Mouse (Mus musculus): ENCODE measurements around the gene Dgkd. TPM values are rescaled to one million over a fixed set of nuclear protein-coding genes. Genes with fewer than 3 reads are reported as not detected.

The Dgkd gene
- polyA plus RNA-seq, 1 experiment = 34.0 TPM

DNA sequence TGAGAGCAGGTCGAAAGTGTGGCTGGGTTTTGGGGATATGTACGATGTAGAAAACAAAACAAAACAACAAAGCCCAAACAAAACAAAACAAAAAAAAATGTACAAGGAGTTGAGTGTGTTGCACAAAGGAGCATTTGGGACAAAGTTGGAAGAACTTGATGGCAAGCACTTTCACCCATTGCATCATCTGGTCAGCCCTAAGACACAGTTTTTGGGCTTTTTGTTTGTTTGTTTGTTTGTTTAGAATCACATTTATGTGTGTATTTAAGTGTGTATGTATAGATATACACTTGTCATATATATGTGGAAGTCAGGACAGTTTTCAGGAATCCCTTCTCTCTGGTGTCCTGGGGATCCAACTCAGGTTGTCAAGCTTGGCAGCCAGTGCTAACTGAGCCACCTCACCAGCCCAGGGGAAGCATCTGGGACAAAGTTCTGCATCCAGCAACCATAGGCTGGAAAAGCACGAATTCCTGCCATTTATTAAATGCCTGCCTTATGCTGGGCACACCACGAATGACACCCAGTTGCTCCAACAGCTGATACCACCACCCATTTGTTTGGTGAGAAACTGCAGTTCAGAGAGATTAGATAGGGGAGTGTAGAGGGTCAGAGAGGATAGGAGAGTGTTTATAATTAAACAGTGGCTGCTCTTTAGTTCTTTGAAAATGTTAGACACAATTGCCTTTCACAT is 5.5 kb upstream of the Dgkd start:
- H3K4me3 ChIP-seq (ENCODE audit: insufficient read depth, low read length) = no peak overlapping the region
- H3K27ac ChIP-seq (ENCODE audit: insufficient read depth, low read length) = no peak overlapping the region
- peaks cover 16% of the 10 kb centered on the region for H3K4me1 ChIP-seq (ENCODE audit: control insufficient read depth, insufficient read depth, low read length)
- TF ChIP-seq POLR2A (IDR thresholded peaks at IDR 0.05; ENCODE audit: low read depth, low read length) (no peak), CTCF (IDR thresholded peaks at IDR 0.05; ENCODE audit: borderline replicate concordance, insufficient read depth, low read length) (no peak)

GRCm38 (mm10) chr1:87848237-87848996 is 4.7 kb upstream of the Dgkd start:
- TF ChIP-seq CTCF (IDR thresholded peaks at IDR 0.05; ENCODE audit: borderline replicate concordance, insufficient read depth, low read length) = no peak
- no peak for TF ChIP-seq POLR2A (IDR thresholded peaks at IDR 0.05; ENCODE audit: low read depth, low read length)
- Histone ChIP-seq H3K4me1 (ENCODE audit: control insufficient read depth, insufficient read depth, low read length) (peaks cover 16% of the 10 kb centered on the region), H3K27ac (ENCODE audit: insufficient read depth, low read length) (no peak overlapping the region), H3K4me3 (ENCODE audit: insufficient read depth, low read length) (no peak overlapping the region)

DNA sequence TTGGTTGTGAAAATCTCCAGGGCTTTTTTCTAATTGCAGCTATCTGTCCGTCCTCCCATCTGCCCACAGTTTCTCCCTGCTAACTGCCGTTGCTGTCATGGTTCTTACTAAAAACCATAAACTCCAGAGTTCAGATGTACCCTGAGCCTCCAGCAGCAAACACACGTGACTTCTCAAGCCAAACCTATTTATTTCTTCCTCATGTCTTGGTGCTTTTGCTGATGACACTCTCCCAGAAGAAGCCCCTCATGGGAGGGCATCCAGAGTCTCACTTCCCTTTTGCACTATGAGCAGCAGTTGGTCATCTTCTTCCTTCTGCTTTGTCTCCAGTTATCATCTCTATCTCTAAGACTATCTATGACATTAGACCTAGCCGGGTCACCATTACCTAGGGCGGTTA is 3.8 kb upstream of the Dgkd start:
- peaks cover 16% of the 10 kb centered on the region for H3K4me1 ChIP-seq (ENCODE audit: control insufficient read depth, insufficient read depth, low read length)
- TF ChIP-seq POLR2A (IDR thresholded peaks at IDR 0.05; ENCODE audit: low read depth, low read length) (no peak), CTCF (IDR thresholded peaks at IDR 0.05; ENCODE audit: borderline replicate concordance, insufficient read depth, low read length) (no peak)

DNA sequence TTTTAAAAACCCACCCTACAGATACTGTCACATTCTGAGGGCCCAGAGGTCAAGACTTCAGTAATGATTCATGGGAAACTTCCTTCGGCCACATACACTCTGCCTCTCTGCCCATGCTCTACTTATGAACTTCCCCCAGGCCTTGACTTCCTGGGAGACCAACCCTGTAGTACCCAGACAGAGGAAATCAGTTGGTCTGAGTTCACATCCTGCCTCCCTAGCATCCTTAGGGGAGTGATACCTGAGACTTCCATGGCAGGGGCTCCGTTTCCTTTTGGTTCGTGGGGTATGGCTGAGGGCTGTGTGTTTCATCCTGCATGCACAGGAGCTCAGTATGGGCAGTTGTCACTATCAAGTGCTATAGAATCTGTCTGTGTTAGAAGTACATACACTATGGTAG is 1.7 kb upstream of the Dgkd start:
- Histone ChIP-seq H3K4me3 (ENCODE audit: insufficient read depth, low read length) (no peak overlapping the region), H3K4me1 (ENCODE audit: control insufficient read depth, insufficient read depth, low read length) (peaks cover 18% of the 10 kb centered on the region), H3K27ac (ENCODE audit: insufficient read depth, low read length) (no peak overlapping the region)
- TF ChIP-seq POLR2A (IDR thresholded peaks at IDR 0.05; ENCODE audit: low read depth, low read length) = no peak
- no peak for TF ChIP-seq CTCF (IDR thresholded peaks at IDR 0.05; ENCODE audit: borderline replicate concordance, insufficient read depth, low read length)

More for the DNA sequence above, 3.8 kb upstream of the Dgkd start:
- Histone ChIP-seq H3K4me3 (ENCODE audit: insufficient read depth, low read length) (no peak overlapping the region), H3K27ac (ENCODE audit: insufficient read depth, low read length) (no peak overlapping the region)

- TF ChIP-seq CTCF (IDR thresholded peaks at IDR 0.05; ENCODE audit: borderline replicate concordance, insufficient read depth, low read length) = no peak
- TF ChIP-seq POLR2A (IDR thresholded peaks at IDR 0.05; ENCODE audit: low read depth, low read length) = no peak
- Histone ChIP-seq H3K4me1 (ENCODE audit: control insufficient read depth, insufficient read depth, low read length) (peaks cover 18% of the 10 kb centered on the region), H3K27ac (ENCODE audit: insufficient read depth, low read length) (no peak overlapping the region), H3K4me3 (ENCODE audit: insufficient read depth, low read length) (no peak overlapping the region)
Measured at GRCm38 (mm10) chr1:87852081-87852790, 851 bp upstream of the Dgkd start.

DNA sequence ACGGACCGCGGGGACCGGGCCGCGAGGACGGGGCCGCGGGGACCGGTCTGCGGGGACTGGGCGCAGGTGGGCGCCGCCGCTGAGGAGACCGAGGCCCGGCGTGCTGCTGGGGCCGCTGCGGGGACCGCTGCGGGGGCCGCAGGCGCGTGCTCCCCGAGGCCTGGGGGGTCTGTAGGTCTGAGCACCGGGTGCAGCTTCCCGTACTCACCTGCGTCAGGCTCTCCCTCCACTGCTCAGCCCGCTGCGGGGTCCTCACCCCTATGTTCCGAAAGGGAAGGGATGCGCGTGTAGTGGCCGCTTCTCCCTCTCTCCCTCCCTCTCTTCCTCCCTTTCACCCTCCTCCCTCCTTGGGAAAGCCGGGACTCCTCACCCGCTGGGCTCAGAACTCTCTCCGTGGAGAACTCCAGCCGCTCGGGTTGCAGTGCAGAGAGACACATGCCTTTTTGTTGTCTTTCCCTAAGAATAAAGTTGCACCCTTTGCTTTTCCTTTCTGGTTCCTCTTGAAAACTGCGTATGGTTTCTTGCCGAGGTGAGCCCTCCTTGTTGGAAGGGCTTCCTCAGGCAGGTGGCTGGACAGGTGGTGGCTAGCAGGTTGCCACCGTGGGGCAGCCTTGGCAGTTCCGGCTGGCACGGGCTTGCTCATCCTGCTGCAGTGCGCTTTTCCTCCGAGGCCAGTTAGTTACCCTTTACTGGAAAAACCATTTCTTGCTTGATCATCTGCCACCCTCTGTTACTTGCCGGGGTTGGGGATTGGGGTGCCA is 694 bp downstream of the Dgkd start:
- peaks cover 10% of the 10 kb centered on the region for H3K4me1 ChIP-seq (ENCODE audit: control insufficient read depth, insufficient read depth, low read length)
- peak overlapping the region; percentile 90 for H3K4me3 ChIP-seq (ENCODE audit: insufficient read depth, low read length)
- TF ChIP-seq POLR2A (IDR thresholded peaks at IDR 0.05; ENCODE audit: low read depth, low read length) (no peak), CTCF (IDR thresholded peaks at IDR 0.05; ENCODE audit: borderline replicate concordance, insufficient read depth, low read length) (no peak)
- H3K27ac ChIP-seq (ENCODE audit: insufficient read depth, low read length) = no peak overlapping the region

DNA sequence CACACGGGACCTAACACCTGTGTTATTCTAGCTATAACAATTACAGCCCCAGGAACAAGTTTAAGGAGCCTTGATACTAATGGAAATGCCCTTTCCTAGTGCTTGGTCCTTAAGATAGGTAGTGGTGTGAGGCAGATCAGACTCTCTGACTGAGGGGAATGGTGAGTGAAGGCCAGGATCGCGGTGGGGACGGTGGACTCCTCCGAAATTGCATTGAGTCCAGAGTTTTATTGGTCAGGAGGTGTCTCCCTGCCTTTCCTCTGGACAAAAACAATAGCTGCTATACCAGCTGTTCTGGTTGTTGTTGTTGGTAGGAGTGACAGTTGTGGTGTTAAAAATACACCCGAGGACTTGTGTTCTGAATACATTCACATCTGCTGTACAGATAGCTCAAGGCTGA is 1.3 kb downstream of the Dgkd start:
- H3K4me3 ChIP-seq (ENCODE audit: insufficient read depth, low read length) = peak overlapping the region; percentile 90
- TF ChIP-seq POLR2A (IDR thresholded peaks at IDR 0.05; ENCODE audit: low read depth, low read length) = no peak
- no peak for TF ChIP-seq CTCF (IDR thresholded peaks at IDR 0.05; ENCODE audit: borderline replicate concordance, insufficient read depth, low read length)
- no peak overlapping the region for H3K27ac ChIP-seq (ENCODE audit: insufficient read depth, low read length)
- peaks cover 5% of the 10 kb centered on the region for H3K4me1 ChIP-seq (ENCODE audit: control insufficient read depth, insufficient read depth, low read length)

DNA sequence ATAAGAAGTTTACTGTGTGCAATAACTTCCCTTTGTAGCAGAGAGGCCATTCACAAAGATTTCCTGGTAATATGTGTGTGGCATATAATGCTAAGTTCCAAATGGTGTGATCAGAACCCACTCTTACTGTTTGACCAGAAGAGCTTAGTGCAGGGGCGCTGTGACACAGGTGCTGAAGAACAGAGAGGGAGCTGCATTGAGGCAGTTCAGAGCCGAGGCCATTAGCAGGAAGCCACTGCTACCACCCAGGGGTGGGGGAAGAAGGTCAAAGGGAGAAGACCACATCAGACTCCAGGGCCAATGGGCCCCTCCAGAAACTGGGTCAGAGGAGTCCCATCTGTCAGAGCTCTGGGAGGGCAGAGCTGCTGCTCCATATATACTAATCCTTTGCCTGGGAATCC is 1.8 kb downstream of the Dgkd start:
- Histone ChIP-seq H3K27ac (ENCODE audit: insufficient read depth, low read length) (no peak overlapping the region), H3K4me1 (ENCODE audit: control insufficient read depth, insufficient read depth, low read length) (peaks cover 2% of the 10 kb centered on the region; the same call in 1 of the 2 replicates), H3K4me3 (ENCODE audit: insufficient read depth, low read length) (peak overlapping the region; percentile 90)
- no peak for TF ChIP-seq POLR2A (IDR thresholded peaks at IDR 0.05; ENCODE audit: low read depth, low read length)
- no peak for TF ChIP-seq CTCF (IDR thresholded peaks at IDR 0.05; ENCODE audit: borderline replicate concordance, insufficient read depth, low read length)

GRCm38 (mm10) chr1:87855522-87855921 is 2.4 kb downstream of the Dgkd start:
- TF ChIP-seq CTCF (IDR thresholded peaks at IDR 0.05; ENCODE audit: borderline replicate concordance, insufficient read depth, low read length) (no peak), POLR2A (IDR thresholded peaks at IDR 0.05; ENCODE audit: low read depth, low read length) (no peak)
- Histone ChIP-seq H3K4me1 (ENCODE audit: control insufficient read depth, insufficient read depth, low read length) (peaks cover 2% of the 10 kb centered on the region; the same call in 1 of the 2 replicates), H3K4me3 (ENCODE audit: insufficient read depth, low read length) (no peak overlapping the region), H3K27ac (ENCODE audit: insufficient read depth, low read length) (no peak overlapping the region)
